Mouse (Mus musculus) ES-E14 (cell line): ENCODE results near the gene Acss2.

ENCODE experiments used
- CHD2 ChIP-seq: IDR thresholded peaks from 2 replicates; pipeline ENCODE4 v1.6.1; 2014; ENCODE audit warnings: mild to moderate bottlenecking, low read depth, low read length, inconsistent platforms
- HCFC1 ChIP-seq: IDR thresholded peaks from 2 replicates; pipeline ENCODE4 v1.6.1; 2012; ENCODE audit warnings: low read length, inconsistent platforms, borderline replicate concordance; ENCODE audit not compliant: insufficient read depth
- ZC3H11A ChIP-seq: IDR thresholded peaks from 2 replicates; pipeline ENCODE4 v1.6.1; 2012; ENCODE audit warnings: low read depth, mild to moderate bottlenecking, inconsistent platforms, low read length, borderline replicate concordance
- ZNF384 ChIP-seq: IDR thresholded peaks from 2 replicates; pipeline ENCODE4 v1.6.1; 2012; ENCODE audit warnings: low read depth, low read length, inconsistent platforms

- TF ChIP-seq CHD2: no peak
- TF ChIP-seq ZNF384: no peak
- TF ChIP-seq HCFC1: no peak
- no peak for TF ChIP-seq ZC3H11A
Measured at GRCm38 (mm10) chr2:155574700-155575099, 57.0 kb downstream of the Acss2 start.
